Mouse (Mus musculus): ENCODE results near the gene Dmbx1. TPM values are rescaled to one million over a fixed set of nuclear protein-coding genes. Genes with fewer than 3 reads are reported as not detected.

Dmbx1 gene
- total RNA-seq, 1 experiment, result 0.18 TPM

- H3K27ac ChIP-seq (ENCODE audit: insufficient read depth, low read depth, low read length, poor library complexity, severe bottlenecking), result no peak overlapping the region
- no peak overlapping the region for H3K9ac ChIP-seq (ENCODE audit: insufficient read depth, low read depth, low read length, poor library complexity, severe bottlenecking)
- peaks cover 0 to 11% of the 10 kb centered on the region in 2 experiments; a peak in 1 of 4 replicates for H3K4me1 ChIP-seq (ENCODE audit: control insufficient read depth in 2 of 2, insufficient read depth in 2 of 2, low read length in 2 of 2, poor library complexity in 1 of 2)
- H3K36me3 ChIP-seq (ENCODE audit: control insufficient read depth, insufficient read depth, low read length, poor library complexity, severe bottlenecking), result no peaks in the 10 kb centered on the region
- H3K4me3 ChIP-seq (ENCODE audit: insufficient read depth in 1 of 2, low read depth in 1 of 2, low read length in 2 of 2, poor library complexity in 1 of 2, severe bottlenecking in 1 of 2), result no peak overlapping the region
- no peak for TF ChIP-seq ZC3H11A (IDR thresholded peaks at IDR 0.05; ENCODE audit: borderline replicate concordance, low read depth, low read length)
- TF ChIP-seq CHD2 (IDR thresholded peaks at IDR 0.05; ENCODE audit: low read depth, low read length), result no peak
- no peak for TF ChIP-seq ZNF384 (IDR thresholded peaks at IDR 0.05; ENCODE audit: low read depth, low read length)
- TF ChIP-seq MAFK (IDR thresholded peaks at IDR 0.05; ENCODE audit: insufficient read depth, low read depth, low read length), result no peak
- TF ChIP-seq HCFC1 (IDR thresholded peaks at IDR 0.05; ENCODE audit: borderline replicate concordance, insufficient read depth, low read length), result no peak
- DNase-seq (ENCODE audit: low read depth, low spot score), result no peak
- in situ Hi-C loops (cut with MboI; ENCODE audit: low sequenced_read_pairs in 2 of 2, unreplicated experiment in 2 of 2), result loop anchor here (5.0 to 10.0 kb wide), 2 partner anchors 74 to 77 kb away; no protein-coding TSS in a partner anchor
- no peaks in the 10 kb centered on the region for H3K9me3 ChIP-seq (ENCODE audit: control insufficient read depth, insufficient read depth, low read depth, low read length)
These were observed 31.7 kb downstream of the Dmbx1 start for GRCm38 (mm10) chr4:115907994-115908393.

GRCm38 (mm10) chr4:115906791-115907190, 32.9 kb downstream of the Dmbx1 start:
- no peak for DNase-seq (ENCODE audit: low read depth, low spot score)
- no peak for TF ChIP-seq MAFK (IDR thresholded peaks at IDR 0.05; ENCODE audit: insufficient read depth, low read depth, low read length)
- Histone ChIP-seq H3K4me3 (ENCODE audit: insufficient read depth in 1 of 2, low read depth in 1 of 2, low read length in 2 of 2, poor library complexity in 1 of 2, severe bottlenecking in 1 of 2) (no peak overlapping the region), H3K27ac (ENCODE audit: insufficient read depth, low read depth, low read length, poor library complexity, severe bottlenecking) (no peak overlapping the region), H3K9ac (ENCODE audit: insufficient read depth, low read depth, low read length, poor library complexity, severe bottlenecking) (no peak overlapping the region), H3K4me1 (ENCODE audit: control insufficient read depth in 2 of 2, insufficient read depth in 2 of 2, low read length in 2 of 2, poor library complexity in 1 of 2) (peaks cover 0 to 8% of the 10 kb centered on the region in 2 experiments; a peak in 1 of 4 replicates), H3K36me3 (ENCODE audit: control insufficient read depth, insufficient read depth, low read length, poor library complexity, severe bottlenecking) (no peaks in the 10 kb centered on the region), H3K9me3 (ENCODE audit: control insufficient read depth, insufficient read depth, low read depth, low read length) (no peaks in the 10 kb centered on the region)
- in situ Hi-C loops (cut with MboI; ENCODE audit: low sequenced_read_pairs in 2 of 2, unreplicated experiment in 2 of 2), result loop anchor here (5.0 to 10.0 kb wide), 2 partner anchors 76 to 78 kb away; no protein-coding TSS in a partner anchor

GRCm38 (mm10) chr4:115905701-115906100, 34.0 kb downstream of the Dmbx1 start:
- Histone ChIP-seq H3K4me3 (ENCODE audit: insufficient read depth in 1 of 2, low read depth in 1 of 2, low read length in 2 of 2, poor library complexity in 1 of 2, severe bottlenecking in 1 of 2) (no peak overlapping the region), H3K4me1 (ENCODE audit: control insufficient read depth in 2 of 2, insufficient read depth in 2 of 2, low read length in 2 of 2, poor library complexity in 1 of 2) (no peaks in the 10 kb centered on the region), H3K27ac (ENCODE audit: insufficient read depth, low read depth, low read length, poor library complexity, severe bottlenecking) (no peak overlapping the region), H3K9ac (ENCODE audit: insufficient read depth, low read depth, low read length, poor library complexity, severe bottlenecking) (no peak overlapping the region), H3K36me3 (ENCODE audit: control insufficient read depth, insufficient read depth, low read length, poor library complexity, severe bottlenecking) (no peaks in the 10 kb centered on the region), H3K9me3 (ENCODE audit: control insufficient read depth, insufficient read depth, low read depth, low read length) (no peaks in the 10 kb centered on the region)
- no peak for DNase-seq (ENCODE audit: low read depth, low spot score)
- in situ Hi-C loops (cut with MboI; ENCODE audit: low sequenced_read_pairs in 2 of 2, unreplicated experiment in 2 of 2), result loop anchor here (5.0 to 10.0 kb wide), 2 partner anchors 77 to 79 kb away; no protein-coding TSS in a partner anchor
- no peak for TF ChIP-seq ZC3H11A (IDR thresholded peaks at IDR 0.05; ENCODE audit: borderline replicate concordance, low read depth, low read length)
- no peak for TF ChIP-seq MAFK (IDR thresholded peaks at IDR 0.05; ENCODE audit: insufficient read depth, low read depth, low read length)
- TF ChIP-seq CHD2 (IDR thresholded peaks at IDR 0.05; ENCODE audit: low read depth, low read length), result no peak
- TF ChIP-seq HCFC1 (IDR thresholded peaks at IDR 0.05; ENCODE audit: borderline replicate concordance, insufficient read depth, low read length), result no peak
- no peak for TF ChIP-seq ZNF384 (IDR thresholded peaks at IDR 0.05; ENCODE audit: low read depth, low read length)

GRCm38 (mm10) chr4:115904375-115904774, 35.4 kb downstream of the Dmbx1 start:
- no peak overlapping the region for H3K27ac ChIP-seq (ENCODE audit: insufficient read depth, low read depth, low read length, poor library complexity, severe bottlenecking)
- H3K4me1 ChIP-seq (ENCODE audit: control insufficient read depth in 2 of 2, insufficient read depth in 2 of 2, low read length in 2 of 2, poor library complexity in 1 of 2), result no peaks in the 10 kb centered on the region
- no peak overlapping the region for H3K9ac ChIP-seq (ENCODE audit: insufficient read depth, low read depth, low read length, poor library complexity, severe bottlenecking)
- in situ Hi-C loops (cut with MboI; ENCODE audit: low sequenced_read_pairs in 2 of 2, unreplicated experiment in 2 of 2), result loop anchor here in 1 of 2 experiments (10.0 kb wide), 1 partner anchor 80 kb away; no protein-coding TSS in a partner anchor
- H3K36me3 ChIP-seq (ENCODE audit: control insufficient read depth, insufficient read depth, low read length, poor library complexity, severe bottlenecking), result no peaks in the 10 kb centered on the region
- no peaks in the 10 kb centered on the region for H3K9me3 ChIP-seq (ENCODE audit: control insufficient read depth, insufficient read depth, low read depth, low read length)
- no peak overlapping the region for H3K4me3 ChIP-seq (ENCODE audit: insufficient read depth in 1 of 2, low read depth in 1 of 2, low read length in 2 of 2, poor library complexity in 1 of 2, severe bottlenecking in 1 of 2)
- no peak for DNase-seq (ENCODE audit: low read depth, low spot score)
- no peak for TF ChIP-seq ZNF384 (IDR thresholded peaks at IDR 0.05; ENCODE audit: low read depth, low read length)
- no peak for TF ChIP-seq CHD2 (IDR thresholded peaks at IDR 0.05; ENCODE audit: low read depth, low read length)
- no peak for TF ChIP-seq HCFC1 (IDR thresholded peaks at IDR 0.05; ENCODE audit: borderline replicate concordance, insufficient read depth, low read length)
- no peak for TF ChIP-seq MAFK (IDR thresholded peaks at IDR 0.05; ENCODE audit: insufficient read depth, low read depth, low read length)
- no peak for TF ChIP-seq ZC3H11A (IDR thresholded peaks at IDR 0.05; ENCODE audit: borderline replicate concordance, low read depth, low read length)

- Histone ChIP-seq H3K9ac (ENCODE audit: insufficient read depth, low read depth, low read length, poor library complexity, severe bottlenecking) (no peak overlapping the region), H3K36me3 (ENCODE audit: control insufficient read depth, insufficient read depth, low read length, poor library complexity, severe bottlenecking) (no peaks in the 10 kb centered on the region), H3K4me3 (ENCODE audit: insufficient read depth in 1 of 2, low read depth in 1 of 2, low read length in 2 of 2, poor library complexity in 1 of 2, severe bottlenecking in 1 of 2) (no peak overlapping the region), H3K4me1 (ENCODE audit: control insufficient read depth in 2 of 2, insufficient read depth in 2 of 2, low read length in 2 of 2, poor library complexity in 1 of 2) (no peaks in the 10 kb centered on the region), H3K9me3 (ENCODE audit: control insufficient read depth, insufficient read depth, low read depth, low read length) (no peaks in the 10 kb centered on the region), H3K27ac (ENCODE audit: insufficient read depth, low read depth, low read length, poor library complexity, severe bottlenecking) (no peak overlapping the region)
- DNase-seq (ENCODE audit: low read depth, low spot score), result peak; percentile 56
- peak; percentile 98 for TF ChIP-seq ZNF384 (IDR thresholded peaks at IDR 0.05; ENCODE audit: low read depth, low read length)
- no peak for TF ChIP-seq MAFK (IDR thresholded peaks at IDR 0.05; ENCODE audit: insufficient read depth, low read depth, low read length)
- peak; percentile 92 for TF ChIP-seq ZC3H11A (IDR thresholded peaks at IDR 0.05; ENCODE audit: borderline replicate concordance, low read depth, low read length)
- in situ Hi-C loops (cut with MboI; ENCODE audit: low sequenced_read_pairs in 2 of 2, unreplicated experiment in 2 of 2), result loop anchor here in 1 of 2 experiments (10.0 kb wide), 1 partner anchor 82 kb away; no protein-coding TSS in a partner anchor
These were observed 36.9 kb downstream of the Dmbx1 start for GRCm38 (mm10) chr4:115902816-115903215.

All from ES-E14 (cell line).